Mouse (Mus musculus): ENCODE measurements around the gene Scarf2. TPM values are rescaled to one million over a fixed set of nuclear protein-coding genes. Genes with fewer than 3 reads are reported as not detected.

The Scarf2 gene
- 4.1 and 5.6 TPM in 2 replicates for polyA plus RNA-seq (2012; rRNA removed)

DNA sequence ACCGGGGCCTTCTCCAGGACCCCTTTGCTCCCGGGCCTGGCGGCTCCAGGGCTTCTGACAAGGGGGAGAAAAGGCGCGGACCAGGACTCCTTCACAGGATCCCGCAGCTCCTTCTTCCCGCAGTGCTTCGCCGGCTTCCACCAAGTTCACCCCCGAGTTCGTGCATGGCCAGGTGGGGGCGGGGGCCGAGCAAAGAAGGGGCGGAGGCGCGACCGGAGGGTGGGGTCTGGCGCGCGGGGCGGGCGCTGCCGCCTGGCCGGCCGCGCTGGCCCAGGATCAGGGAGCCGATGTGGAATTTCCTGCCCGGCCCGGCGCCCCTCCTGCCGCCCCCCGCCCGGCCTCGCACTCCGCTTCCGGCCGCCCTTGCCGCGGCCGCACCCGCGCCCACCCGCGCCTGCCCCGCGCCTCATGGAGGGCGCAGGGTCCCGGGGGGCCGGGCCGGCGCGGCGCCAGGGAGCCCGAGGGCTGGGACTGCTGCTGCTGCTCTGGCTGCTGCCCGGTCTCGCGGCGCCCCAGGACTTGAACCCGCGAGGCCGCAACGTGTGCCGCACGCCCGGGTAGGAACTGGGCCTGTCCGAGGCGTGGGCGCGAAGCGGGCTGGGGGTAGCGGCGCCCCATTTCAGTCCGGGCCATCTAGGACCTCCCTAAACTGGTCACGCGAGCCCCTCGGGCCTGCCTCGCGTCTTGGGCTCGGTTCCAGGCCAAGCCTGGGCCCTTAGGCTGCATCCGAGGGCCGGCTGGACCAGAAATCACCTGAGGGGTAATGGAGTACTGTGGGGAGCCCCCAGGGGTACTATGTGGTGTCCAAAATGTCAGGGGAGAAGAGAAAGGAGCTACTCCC, at the start of gene Scarf2:
Gene Scarf2 (plus strand): TSS at position 312 of the 841 bp plus-strand sequence.
- H3K27ac ChIP-seq (ENCODE audit: control insufficient read depth, insufficient read depth, low read depth, low read length): no peak within 1 kb of the TSS; the same call in 1 of the 2 replicates
- peak within 1 kb of the TSS; percentile 54 for H3K4me3 ChIP-seq (ENCODE audit: control insufficient read depth, low read depth, low read length)
- no peaks in the 10 kb centered on the region for H3K36me3 ChIP-seq (ENCODE audit: control insufficient read depth, insufficient read depth, low read length)
- H3K4me1 ChIP-seq (ENCODE audit: control insufficient read depth, insufficient read depth, low read length): peaks cover 14% of the 10 kb centered on the region
- H3K27me3 ChIP-seq (ENCODE audit: control insufficient read depth, insufficient read depth, low read length): no peaks in the 10 kb centered on the region
- no peak for TF ChIP-seq POLR2A (IDR thresholded peaks at IDR 0.05; ENCODE audit: control insufficient read depth, low read depth, low read length)
- TF ChIP-seq CTCF (IDR thresholded peaks at IDR 0.05; ENCODE audit: control insufficient read depth, insufficient read depth, insufficient replicate concordance, low read depth, low read length): no peak

DNA sequence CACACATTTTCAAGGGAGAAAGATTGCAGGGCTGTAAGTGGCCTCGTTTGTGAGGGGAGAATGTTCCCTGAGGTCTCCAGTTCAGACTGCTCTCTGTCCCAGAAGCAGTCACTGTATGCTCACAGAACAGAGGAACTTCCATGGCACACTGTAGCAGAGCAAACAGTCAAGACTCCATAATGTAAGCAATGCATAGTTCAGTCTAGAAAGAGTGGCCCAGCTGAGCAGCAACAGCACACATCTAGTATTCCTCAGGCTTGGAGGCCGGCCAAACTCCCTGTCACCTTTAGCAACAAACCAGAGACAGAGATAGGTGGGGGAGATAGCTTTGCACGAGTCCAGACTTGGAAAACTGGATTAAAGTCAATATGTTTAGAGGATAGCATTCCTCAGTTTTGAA, 44.1 kb upstream of the Scarf2 start:
- no peaks in the 10 kb centered on the region for H3K36me3 ChIP-seq (ENCODE audit: control insufficient read depth, insufficient read depth, low read length)
- H3K27me3 ChIP-seq (ENCODE audit: control insufficient read depth, insufficient read depth, low read length): no peaks in the 10 kb centered on the region
- H3K4me1 ChIP-seq (ENCODE audit: control insufficient read depth, insufficient read depth, low read length): no peaks in the 10 kb centered on the region
- H3K4me3 ChIP-seq (ENCODE audit: control insufficient read depth, low read depth, low read length): no peak overlapping the region
- H3K27ac ChIP-seq (ENCODE audit: control insufficient read depth, insufficient read depth, low read depth, low read length): no peak overlapping the region
- TF ChIP-seq CTCF (IDR thresholded peaks at IDR 0.05; ENCODE audit: control insufficient read depth, insufficient read depth, insufficient replicate concordance, low read depth, low read length) (no peak), POLR2A (IDR thresholded peaks at IDR 0.05; ENCODE audit: control insufficient read depth, low read depth, low read length) (no peak)

DNA sequence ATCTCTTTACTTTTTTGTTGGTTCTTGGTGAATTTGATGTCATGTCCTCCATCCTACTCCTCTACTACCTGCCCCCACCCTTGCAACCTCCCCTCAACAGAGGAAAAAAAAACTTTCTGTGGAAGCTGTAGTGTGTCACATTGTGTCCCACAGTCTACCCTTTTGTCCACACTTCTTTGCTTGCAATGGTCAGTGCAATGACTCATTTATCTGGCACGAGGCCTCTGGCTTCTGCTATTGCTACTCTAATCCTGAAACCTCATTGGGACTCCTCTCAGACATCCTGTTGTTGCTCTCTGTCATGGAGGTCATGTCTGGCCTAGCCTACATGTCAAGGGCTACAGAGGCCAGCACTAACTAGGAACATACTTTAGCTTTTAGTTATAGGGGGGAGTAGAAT, 43.4 kb upstream of the Scarf2 start:
- Histone ChIP-seq H3K27me3 (ENCODE audit: control insufficient read depth, insufficient read depth, low read length) (no peaks in the 10 kb centered on the region), H3K4me3 (ENCODE audit: control insufficient read depth, low read depth, low read length) (no peak overlapping the region), H3K27ac (ENCODE audit: control insufficient read depth, insufficient read depth, low read depth, low read length) (no peak overlapping the region), H3K4me1 (ENCODE audit: control insufficient read depth, insufficient read depth, low read length) (no peaks in the 10 kb centered on the region), H3K36me3 (ENCODE audit: control insufficient read depth, insufficient read depth, low read length) (no peaks in the 10 kb centered on the region)
- TF ChIP-seq POLR2A (IDR thresholded peaks at IDR 0.05; ENCODE audit: control insufficient read depth, low read depth, low read length) (no peak), CTCF (IDR thresholded peaks at IDR 0.05; ENCODE audit: control insufficient read depth, insufficient read depth, insufficient replicate concordance, low read depth, low read length) (no peak)

DNA sequence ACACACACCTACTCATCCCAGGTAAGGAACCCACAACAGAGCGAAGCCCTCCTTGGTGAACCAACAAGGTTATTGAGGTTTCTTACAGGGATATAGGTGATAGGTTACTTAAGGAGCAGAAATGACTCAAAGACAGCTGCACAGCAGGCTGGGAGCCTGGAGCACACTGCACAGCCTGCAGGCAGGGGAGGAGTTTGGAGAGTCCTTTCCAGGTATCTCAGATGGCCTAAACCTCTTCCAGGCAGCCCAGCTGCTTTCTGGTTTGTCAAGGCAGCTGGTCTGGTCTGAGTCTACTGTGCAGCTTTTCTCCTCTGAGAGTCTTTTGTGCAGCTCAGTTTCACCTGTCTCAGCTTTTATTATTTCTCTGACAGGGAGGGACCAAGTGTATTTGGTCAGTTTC, 39.3 kb upstream of the Scarf2 start:
- Histone ChIP-seq H3K4me3 (ENCODE audit: control insufficient read depth, low read depth, low read length) (no peak overlapping the region), H3K36me3 (ENCODE audit: control insufficient read depth, insufficient read depth, low read length) (no peaks in the 10 kb centered on the region), H3K27me3 (ENCODE audit: control insufficient read depth, insufficient read depth, low read length) (no peaks in the 10 kb centered on the region), H3K27ac (ENCODE audit: control insufficient read depth, insufficient read depth, low read depth, low read length) (no peak overlapping the region), H3K4me1 (ENCODE audit: control insufficient read depth, insufficient read depth, low read length) (peaks cover 7% of the 10 kb centered on the region)
- TF ChIP-seq CTCF (IDR thresholded peaks at IDR 0.05; ENCODE audit: control insufficient read depth, insufficient read depth, insufficient replicate concordance, low read depth, low read length) (no peak), POLR2A (IDR thresholded peaks at IDR 0.05; ENCODE audit: control insufficient read depth, low read depth, low read length) (no peak)

DNA sequence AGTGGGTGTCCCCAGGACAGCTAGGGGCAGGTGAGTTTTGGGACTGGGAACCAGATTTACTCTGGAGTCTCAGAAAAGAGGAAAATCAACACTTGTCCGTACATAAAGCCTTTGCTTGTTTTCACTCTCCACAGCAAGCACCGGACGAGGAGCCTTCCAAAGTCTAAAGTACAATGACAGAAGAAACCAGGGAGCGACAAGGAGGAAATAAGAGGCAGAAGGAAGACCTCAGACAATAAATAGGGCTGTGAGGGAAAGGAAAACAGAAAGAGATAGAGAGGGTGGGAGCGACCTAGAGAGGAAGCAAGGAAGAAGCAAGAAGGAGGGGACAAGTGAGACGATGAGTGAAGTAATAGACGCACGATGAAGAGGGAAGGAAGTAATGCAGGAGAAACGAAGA, 38.2 kb upstream of the Scarf2 start:
- no peaks in the 10 kb centered on the region for H3K36me3 ChIP-seq (ENCODE audit: control insufficient read depth, insufficient read depth, low read length)
- no peaks in the 10 kb centered on the region for H3K27me3 ChIP-seq (ENCODE audit: control insufficient read depth, insufficient read depth, low read length)
- TF ChIP-seq POLR2A (IDR thresholded peaks at IDR 0.05; ENCODE audit: control insufficient read depth, low read depth, low read length) (no peak), CTCF (IDR thresholded peaks at IDR 0.05; ENCODE audit: control insufficient read depth, insufficient read depth, insufficient replicate concordance, low read depth, low read length) (no peak)
- H3K4me3 ChIP-seq (ENCODE audit: control insufficient read depth, low read depth, low read length): peak overlapping the region; percentile 84
- H3K4me1 ChIP-seq (ENCODE audit: control insufficient read depth, insufficient read depth, low read length): peaks cover 7% of the 10 kb centered on the region
- peak overlapping the region; percentile 34; the same call in 1 of the 2 replicates for H3K27ac ChIP-seq (ENCODE audit: control insufficient read depth, insufficient read depth, low read depth, low read length)

DNA sequence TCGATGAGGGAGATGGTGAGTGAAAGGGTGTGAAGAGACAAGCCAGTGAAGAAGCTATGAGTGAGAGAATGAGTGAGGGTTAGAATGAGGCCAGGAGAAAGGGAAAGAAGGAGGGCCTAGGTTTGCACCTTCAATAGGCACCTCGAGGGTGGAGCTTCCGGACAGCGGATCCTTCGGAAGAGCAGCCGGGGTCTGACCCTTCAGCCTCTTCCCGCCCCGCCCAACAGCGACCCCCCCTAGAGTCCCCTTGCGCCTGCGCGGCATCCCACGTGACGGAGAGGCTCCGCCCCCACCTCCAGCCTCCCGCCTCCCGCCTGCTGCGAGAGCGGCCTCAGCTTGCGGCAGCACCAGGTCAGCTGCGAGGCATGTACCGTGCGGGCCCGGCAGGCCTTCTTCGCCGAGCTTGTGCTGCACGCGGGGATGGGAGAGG, 37.7 kb upstream of the Scarf2 start, which contains the start of gene Klhl22:
Gene Klhl22 (plus strand): TSS at position 275 of the 430 bp plus-strand sequence.
- TF ChIP-seq POLR2A (IDR thresholded peaks at IDR 0.05; ENCODE audit: control insufficient read depth, low read depth, low read length) (peak; percentile 82), CTCF (IDR thresholded peaks at IDR 0.05; ENCODE audit: control insufficient read depth, insufficient read depth, insufficient replicate concordance, low read depth, low read length) (no peak)
- no peaks in the 10 kb centered on the region for H3K27me3 ChIP-seq (ENCODE audit: control insufficient read depth, insufficient read depth, low read length)
- no peaks in the 10 kb centered on the region for H3K36me3 ChIP-seq (ENCODE audit: control insufficient read depth, insufficient read depth, low read length)
- H3K4me1 ChIP-seq (ENCODE audit: control insufficient read depth, insufficient read depth, low read length): peaks cover 7% of the 10 kb centered on the region
- peak within 1 kb of the TSS; percentile 87 for H3K4me3 ChIP-seq (ENCODE audit: control insufficient read depth, low read depth, low read length)
- H3K27ac ChIP-seq (ENCODE audit: control insufficient read depth, insufficient read depth, low read depth, low read length): peak within 1 kb of the TSS; percentile 34

DNA sequence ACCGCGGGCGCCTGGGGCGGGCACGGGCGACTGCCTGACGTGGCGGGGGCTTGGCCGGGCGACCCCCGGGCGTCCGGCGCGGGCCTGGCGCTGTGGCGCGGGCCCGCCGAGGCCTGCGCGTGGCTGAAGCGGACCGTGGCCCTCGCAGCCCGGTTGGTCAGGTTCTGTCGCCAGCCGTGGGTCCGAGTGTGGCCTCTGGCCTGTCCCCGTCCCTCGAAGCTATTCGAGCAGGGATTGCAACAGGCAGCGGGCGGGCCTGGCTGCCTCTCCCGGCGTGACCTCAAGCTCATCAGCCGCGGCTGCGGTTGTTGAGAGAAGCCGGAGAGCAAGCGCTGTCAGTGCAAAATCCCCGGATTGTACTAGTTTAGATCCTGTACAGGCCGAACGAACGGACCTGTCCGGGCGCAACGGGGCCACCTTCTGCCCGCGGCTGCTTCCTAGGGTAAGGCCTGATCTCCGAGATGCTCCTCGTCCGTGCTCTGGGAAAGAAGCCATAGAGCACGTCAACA, 37.2 kb upstream of the Scarf2 start:
- H3K36me3 ChIP-seq (ENCODE audit: control insufficient read depth, insufficient read depth, low read length): no peaks in the 10 kb centered on the region
- peak overlapping the region; percentile 87 for H3K4me3 ChIP-seq (ENCODE audit: control insufficient read depth, low read depth, low read length)
- H3K4me1 ChIP-seq (ENCODE audit: control insufficient read depth, insufficient read depth, low read length): peaks cover 7% of the 10 kb centered on the region
- no peak for TF ChIP-seq CTCF (IDR thresholded peaks at IDR 0.05; ENCODE audit: control insufficient read depth, insufficient read depth, insufficient replicate concordance, low read depth, low read length)
- TF ChIP-seq POLR2A (IDR thresholded peaks at IDR 0.05; ENCODE audit: control insufficient read depth, low read depth, low read length): no peak
- peak overlapping the region; percentile 22; the same call in 1 of the 2 replicates for H3K27ac ChIP-seq (ENCODE audit: control insufficient read depth, insufficient read depth, low read depth, low read length)
- no peaks in the 10 kb centered on the region for H3K27me3 ChIP-seq (ENCODE audit: control insufficient read depth, insufficient read depth, low read length)

Measured in testis, adult 2 months (tissue).